Mouse (Mus musculus): ENCODE measurements around the gene Otulinl. TPM values are rescaled to one million over a fixed set of nuclear protein-coding genes. Genes with fewer than 3 reads are reported as not detected.
A peak's percentile ranks its signal among the peaks of the same experiment; 100 is the strongest.

Otulinl gene
- total RNA-seq (2021) = 1 to 10 TPM; 1.3 to 2.4 TPM

GRCm38 (mm10) chr15:27681419-27682187 lies at the start of gene Otulinl:
Otulinl (minus strand) TSS chr15:27681579.
- peak; percentile 96 for DNase-seq

- peak; percentile 3 for DNase-seq
Measured at GRCm38 (mm10) chr15:27726228-27726627, 44.8 kb upstream of the Otulinl start.

GRCm38 (mm10) chr15:27724796-27725680 lies 43.7 kb upstream of the Otulinl start:
- no peak for DNase-seq

DNA sequence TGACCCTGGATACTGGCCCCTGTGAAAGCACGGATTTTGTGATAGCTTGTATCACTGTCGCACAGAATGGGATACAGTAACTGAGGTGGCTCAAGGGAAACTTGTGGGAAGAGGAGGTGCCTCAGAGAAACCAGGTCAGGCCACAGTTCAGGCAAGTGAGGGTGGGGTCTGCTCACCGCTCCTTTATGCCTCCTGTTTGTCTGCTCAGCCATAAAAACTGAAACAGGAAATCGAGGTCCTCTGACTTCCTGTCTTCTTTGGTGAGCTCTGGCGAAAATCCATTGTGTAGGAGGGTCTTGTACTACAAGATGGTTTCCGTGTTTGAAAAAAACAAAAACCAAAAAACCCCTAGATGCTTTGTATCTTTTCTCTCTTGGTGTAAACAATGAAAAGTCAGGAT lies 42.9 kb upstream of the Otulinl start:
- DNase-seq = no peak

- no peak for DNase-seq
Measured at GRCm38 (mm10) chr15:27723746-27724145, 42.4 kb upstream of the Otulinl start.

- peak; percentile 26 for DNase-seq
Measured at GRCm38 (mm10) chr15:27720297-27720696, 38.9 kb upstream of the Otulinl start.

DNA sequence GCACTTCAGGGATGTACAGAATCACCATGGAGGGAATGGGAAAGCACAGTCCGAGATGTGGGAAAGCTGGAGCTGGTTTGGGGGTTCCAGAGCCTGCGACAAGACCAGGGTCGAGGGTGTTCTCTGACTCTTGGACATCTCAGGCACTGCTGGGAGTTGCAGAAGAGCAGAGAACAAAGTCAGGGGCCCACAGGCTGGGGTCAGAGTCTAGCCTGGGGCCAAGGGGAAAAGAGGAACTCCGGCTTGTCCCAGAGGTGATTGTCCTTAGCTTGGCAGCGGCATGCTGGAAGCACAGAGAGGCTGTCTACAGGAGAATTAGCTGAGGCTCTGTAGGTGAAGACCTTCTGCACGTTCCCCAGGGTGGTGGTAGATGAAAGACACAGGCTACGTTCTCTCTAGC lies 37.3 kb upstream of the Otulinl start:
- DNase-seq = peak; percentile 2

GRCm38 (mm10) chr15:27715331-27715730 lies 34.0 kb upstream of the Otulinl start:
- DNase-seq = peak; percentile 55

GRCm38 (mm10) chr15:27710698-27711097 lies 29.3 kb upstream of the Otulinl start:
- DNase-seq = no peak

DNA sequence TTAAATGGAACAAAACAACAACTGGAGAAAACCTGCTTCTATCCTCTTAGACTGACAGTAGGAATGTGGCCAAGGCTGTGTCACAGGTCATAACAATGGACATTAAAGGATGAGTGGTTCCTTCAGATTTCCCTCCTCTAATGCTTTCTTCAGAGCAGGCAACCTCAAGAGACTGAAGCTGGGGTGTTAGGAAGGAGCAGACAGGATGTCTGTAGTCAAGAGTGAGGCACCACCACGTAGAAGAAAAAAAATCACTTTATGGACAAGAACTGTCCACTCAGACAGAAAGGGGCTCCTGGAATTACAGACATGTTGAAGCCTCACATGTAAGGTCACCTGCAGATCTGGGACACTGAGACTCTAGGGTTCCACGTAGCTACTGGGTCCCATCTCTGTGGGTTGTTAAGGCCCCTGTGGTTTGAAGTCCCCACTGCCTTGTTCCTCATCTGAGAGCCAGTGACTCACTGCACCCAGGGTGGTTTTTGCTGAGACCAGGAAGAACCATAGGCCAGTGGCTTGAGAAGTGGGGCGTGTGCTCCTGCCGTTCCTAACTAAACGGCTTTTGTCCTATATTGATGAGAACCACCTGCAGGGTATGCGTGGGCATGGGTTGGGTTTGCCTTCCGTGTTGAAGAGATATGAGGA lies 27.7 kb upstream of the Otulinl start:
- DNase-seq = no peak

GRCm38 (mm10) chr15:27708499-27708898 lies 27.1 kb upstream of the Otulinl start:
- DNase-seq = no peak

DNA sequence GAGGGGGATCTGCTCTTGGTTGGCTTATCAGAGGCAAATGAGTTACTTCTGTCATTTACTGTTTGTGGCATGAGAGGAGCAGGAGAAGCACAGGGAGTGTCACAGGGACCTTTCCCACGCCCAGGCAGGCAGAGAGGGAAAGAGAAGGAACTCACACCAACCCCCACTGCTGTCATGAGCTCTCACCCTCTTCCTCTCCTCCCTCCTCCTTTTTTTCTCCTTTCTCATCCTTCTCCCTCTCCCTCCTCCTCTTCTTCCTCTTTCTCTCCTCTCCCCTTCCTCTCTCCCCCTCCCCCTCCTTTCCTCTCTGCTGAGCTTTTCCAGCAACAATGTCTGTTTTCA lies 21.6 kb upstream of the Otulinl start:
- no peak for DNase-seq

DNA sequence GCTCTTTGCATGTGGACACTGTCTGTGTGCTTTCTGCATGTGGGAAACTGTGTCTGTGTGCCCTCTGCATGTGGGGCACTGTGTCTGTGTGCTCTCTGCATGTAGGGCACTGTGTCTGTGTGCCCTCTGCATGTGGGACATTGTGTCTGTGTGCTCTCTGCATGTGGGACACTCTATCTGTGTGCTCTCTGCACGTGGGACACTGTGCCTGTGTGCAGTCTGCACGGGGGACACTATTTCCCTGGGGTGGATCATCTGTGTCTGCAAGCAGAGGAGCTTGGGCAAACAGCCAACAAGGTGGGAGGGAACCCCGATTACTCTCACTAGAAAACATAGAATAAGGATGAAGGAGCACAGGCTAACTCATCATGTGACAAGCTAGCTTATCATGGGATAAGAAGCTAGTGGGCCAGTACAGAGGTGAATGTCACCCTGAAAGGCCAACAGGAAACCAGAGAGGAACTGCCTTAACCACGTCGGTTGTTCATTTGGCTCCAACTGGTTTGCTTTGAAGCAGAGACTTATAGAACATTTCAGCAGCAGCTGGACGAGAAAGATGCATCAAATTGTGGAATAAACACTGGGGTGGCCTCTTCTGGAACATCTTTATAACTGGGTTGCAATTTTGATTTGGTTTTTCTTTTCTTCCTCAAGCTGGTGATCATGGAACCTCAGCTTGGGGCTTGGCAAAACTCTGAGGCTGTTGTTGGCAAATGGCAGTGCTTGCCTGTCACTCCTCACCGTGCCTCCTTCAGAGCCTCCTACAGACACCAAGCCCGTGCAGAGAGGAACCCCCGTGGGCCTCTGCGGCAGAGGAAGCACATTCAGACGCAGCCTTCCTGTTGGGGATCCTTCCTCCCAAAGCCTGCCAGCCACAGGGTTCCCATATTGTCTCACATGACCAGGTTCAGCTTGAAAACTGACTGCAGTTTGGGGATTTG lies 20.9 kb upstream of the Otulinl start:
- peak; percentile 17 for DNase-seq

DNA sequence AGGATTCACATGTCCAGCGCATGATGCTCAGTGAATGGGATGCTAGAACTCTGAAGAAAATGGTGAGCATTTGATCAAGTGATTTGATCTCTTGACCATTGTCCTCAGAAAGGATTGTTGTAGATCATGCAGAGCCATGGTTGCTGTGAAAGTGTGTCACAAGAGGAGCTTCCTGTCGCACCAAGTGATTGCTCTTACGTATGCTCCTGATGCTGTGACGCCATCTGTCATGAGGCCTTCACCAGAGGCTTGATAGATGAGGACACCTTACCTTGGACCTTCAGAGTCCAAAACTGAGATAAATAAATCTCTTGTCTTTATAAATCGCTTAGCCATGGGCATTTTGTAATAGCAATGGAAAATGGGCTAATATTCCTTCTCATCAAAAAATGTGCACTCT lies 16.3 kb upstream of the Otulinl start:
- DNase-seq = no peak

DNA sequence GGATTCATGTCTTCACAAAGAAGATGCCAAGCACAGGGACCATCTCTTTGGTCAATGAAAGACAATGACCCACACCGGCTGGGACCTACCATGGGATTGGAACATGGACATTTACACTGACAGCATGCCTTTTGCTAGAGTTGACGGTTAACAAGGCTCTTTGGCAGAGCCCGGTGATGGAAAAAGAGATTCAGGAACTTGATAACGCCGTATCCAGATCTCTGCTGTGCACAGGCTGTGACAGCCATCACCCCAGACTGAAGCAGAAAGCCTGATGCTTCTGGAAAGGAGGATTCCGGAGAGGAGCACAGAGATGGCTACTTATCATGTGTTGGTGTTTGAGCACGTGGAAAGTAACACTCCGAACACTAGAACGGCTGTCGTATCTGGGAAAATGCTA lies 11.9 kb upstream of the Otulinl start:
- no peak for DNase-seq

- no peak for DNase-seq
Measured at GRCm38 (mm10) chr15:27692161-27692560, 10.8 kb upstream of the Otulinl start.

- DNase-seq = no peak
Measured at GRCm38 (mm10) chr15:27691213-27691612, 9.8 kb upstream of the Otulinl start.

- peak; percentile 27 for DNase-seq
Measured at GRCm38 (mm10) chr15:27688041-27688651, 6.8 kb upstream of the Otulinl start.

DNA sequence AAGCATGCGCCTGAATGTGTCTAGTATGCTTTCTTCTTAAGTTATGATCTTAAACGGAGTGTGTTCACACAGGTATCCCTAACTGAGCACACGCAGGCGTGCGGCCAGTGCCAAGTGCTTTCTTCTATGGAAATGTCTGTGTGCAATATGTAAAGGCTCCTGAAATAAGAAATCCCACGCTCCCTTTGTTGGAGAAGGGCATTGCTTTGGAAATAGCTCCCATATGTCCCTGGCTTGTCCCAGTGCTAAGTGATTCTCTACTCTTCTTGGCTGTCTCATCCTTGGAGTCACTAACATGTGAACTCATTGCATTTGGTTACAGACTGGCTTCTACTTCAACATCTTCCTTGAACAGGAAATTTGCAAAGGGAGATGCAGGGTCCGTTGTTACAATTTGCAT lies 3.4 kb upstream of the Otulinl start:
- DNase-seq = no peak

DNA sequence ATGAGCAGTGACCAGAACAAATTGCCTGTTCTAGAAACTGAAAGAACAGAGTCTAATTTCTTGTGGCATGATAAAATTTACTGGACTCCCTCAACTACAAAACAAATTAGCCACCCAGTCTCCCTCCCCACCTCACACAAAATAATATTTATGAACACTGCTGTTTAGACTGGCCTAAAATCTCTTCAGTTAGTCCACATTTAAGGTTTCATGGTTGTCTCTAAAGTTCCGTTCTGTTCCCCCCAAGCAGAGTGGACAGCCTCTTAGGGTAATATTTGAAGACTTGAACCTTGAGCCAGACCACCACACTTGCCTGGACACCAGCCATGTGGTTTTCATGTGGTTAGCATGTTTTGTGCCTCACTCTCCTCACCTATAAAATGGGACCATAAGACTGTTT lies 1.8 kb upstream of the Otulinl start:
- DNase-seq = no peak

DNA sequence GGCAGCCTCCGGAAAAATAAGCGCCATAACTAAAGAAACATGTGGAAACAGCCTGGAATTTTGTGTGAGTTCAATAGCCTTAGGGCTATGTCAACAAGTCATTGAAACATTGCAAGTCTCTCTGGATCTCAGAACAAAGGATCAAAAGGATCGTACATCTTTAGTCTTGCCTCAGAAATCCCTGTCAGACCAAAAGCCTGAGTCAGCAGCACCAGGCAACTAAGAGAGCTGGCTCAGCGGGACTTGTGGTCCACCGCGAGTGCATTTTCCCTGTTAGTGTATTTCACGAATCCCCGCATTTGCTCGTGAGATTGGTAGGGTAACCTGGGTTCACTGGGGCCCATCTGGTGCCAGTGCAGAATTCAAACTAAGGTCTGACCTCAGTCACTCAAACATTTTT lies 1.2 kb upstream of the Otulinl start:
- no peak for DNase-seq

DNA sequence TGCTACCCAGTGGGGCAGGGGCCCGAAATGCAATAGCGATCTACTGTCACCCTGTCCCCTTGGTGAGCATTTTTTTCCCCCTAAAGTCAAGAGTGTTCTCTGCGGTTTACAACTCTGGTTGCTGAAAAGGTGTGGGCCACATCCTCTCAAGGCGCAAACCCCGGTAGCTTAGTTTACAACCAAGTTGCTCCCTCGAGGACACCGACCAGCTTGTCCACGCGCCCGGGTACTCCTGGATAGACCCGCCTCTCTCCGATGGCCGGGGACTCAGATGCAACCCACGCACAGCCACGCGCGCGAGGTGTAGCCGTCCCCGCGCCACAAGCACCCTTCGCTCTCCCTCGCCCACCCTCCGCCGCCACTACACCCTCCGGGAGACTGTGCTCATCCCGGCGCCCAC lies 382 bp downstream of the Otulinl start:
- no peak for DNase-seq
